Mouse (Mus musculus): ENCODE results near the gene Daglb.

Daglb gene

DNA sequence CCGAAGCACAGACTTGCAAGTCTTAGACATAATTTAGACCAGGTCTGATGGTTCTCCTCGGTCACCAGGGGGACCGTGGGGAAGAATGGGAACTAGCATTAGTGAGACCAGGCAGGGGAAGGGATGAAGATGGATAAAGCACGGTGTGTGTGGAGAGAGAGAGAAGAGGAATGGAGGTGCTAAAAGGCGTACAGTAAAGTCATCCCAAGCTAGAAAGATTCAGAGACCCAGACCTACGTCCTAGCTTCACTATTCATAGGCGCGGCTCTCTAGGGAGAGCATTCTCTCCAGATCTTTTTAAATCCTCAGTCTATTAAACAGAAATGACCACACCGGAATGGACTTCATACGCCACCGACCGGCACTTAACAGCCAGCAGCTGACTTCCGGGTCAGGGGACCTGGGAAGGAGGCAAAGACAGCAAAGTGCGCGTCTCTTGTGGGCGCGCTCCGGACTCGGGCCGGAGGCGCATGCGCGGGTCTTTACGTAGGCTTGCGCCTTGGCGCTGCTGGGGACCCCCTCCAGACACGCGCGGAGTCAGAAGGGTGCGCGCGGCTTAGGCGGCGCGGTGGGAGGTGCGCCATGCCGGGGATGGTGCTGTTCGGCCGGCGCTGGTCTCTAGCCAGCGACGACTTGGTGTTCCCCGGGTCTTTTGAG lies at the start of gene Daglb:
Gene Daglb, plus strand, starts transcription at position 485 of the 657 bp plus-strand sequence.
- CTCF ChIA-PET = no interaction called here

DNA sequence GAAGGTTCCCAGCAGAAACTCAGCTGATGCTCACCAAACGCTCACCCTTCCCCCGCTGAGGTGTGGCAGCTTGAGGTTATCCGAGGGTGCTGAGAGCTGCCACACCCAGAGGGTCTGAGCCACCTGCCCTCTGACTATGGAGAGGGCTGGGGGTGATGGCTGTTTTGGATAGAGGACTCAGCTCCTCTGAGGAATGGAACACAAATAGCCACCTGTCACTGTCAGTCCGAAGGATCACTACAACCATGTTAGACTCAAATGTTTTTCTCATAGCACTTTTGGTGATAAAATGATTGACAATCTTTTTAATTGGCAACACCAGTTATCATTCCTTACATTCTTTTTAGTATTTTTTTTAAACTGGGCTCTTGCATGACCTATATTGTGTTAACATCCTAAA lies 42.9 kb upstream of the Daglb start:
- CTCF ChIA-PET = no interaction called here

DNA sequence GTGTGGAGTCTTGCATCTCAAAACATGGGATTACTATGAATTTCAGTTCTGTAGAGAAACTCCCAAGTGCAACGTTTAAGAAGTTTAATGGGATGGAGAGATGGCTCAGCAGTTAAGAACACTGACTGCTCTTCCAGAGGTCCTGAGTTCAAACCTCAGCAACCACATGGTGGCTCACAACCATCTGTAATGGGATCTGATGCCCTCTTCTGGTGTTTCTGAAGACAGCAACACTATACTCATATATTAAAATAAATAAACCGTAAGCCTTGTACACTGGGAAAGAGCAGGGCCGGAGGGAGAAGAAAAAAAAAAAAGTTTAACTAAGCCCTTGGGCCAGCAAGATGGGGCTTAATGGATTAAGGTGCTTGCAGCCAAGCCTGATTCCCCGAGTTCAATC lies 41.4 kb upstream of the Daglb start:
- CTCF ChIA-PET = no interaction called here

DNA sequence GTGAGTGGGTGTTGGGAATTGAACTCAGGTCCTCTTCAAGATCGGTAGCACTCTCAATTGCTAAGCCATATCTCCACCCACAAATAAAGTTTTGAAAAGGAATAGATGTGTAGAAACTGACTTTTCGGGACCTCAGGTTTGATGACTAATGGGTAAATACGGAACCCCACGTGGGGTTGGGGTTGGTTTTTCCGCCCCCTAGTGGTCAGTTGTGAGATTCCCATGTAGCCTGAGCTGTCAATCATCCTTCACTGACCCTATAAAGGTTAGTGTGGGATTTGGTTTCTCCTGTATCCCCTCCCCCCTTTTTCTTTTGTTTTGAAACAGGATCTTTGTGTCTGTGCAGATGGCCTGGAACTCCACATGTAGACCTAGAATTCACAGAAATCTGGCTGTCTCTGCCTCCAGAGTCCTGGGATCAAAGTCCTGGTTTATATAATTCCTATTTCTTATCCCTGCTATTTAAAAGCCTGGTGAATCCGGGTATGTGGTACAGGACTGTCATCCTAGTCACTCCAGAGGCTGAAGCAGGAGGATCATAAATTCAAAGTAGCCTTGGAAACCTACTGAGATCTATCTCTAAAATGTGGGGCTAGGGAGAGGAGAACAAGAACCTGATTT lies 40.4 kb upstream of the Daglb start:
- CTCF ChIA-PET = interaction anchor here (0.6 kb wide), 1 partner anchor 552 kb away, joined by 3 read pairs; no protein-coding TSS in a partner anchor

DNA sequence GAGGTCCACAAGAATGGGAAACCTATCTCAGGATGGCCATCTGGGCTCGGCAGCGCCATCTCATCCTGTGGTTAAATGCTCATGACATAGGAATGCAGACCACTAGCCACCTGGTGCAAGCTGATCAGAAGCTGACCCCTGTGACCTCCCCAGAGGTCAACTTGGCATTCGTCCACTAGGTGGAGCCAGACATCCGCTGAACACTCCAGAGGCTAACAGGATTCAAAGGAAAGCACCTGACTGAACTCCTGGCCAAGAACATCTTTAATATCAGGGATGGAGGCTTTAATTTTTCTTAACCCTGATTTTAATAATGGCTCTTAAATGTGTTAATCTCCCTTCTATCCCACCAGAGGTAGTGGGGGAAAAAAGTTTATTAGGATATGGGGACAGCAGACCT lies 30.0 kb upstream of the Daglb start:
- CTCF ChIA-PET = no interaction called here

DNA sequence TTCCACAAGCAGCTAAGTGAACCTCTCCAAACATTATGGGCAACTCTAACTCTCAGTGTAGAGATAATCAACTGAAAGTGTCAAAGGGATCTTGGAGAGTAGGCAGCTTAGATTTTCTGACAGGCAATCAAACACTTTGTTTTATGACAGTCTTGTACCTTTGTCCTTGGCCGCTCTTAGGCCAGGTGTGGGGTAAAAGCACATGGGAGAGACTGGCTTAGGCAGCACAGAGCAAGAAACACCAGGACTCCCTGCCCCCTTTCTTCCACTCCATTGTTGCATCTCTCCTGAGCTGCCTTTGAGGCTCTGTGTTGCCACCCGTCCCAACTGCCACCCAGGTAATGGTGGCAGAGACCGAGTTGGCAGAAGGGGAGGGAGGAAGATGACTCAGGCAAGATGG lies 23.1 kb upstream of the Daglb start:
- CTCF ChIA-PET = interaction anchor here (0.6 kb wide), 1 partner anchor 21 kb away, joined by 3 read pairs; no protein-coding TSS in a partner anchor

DNA sequence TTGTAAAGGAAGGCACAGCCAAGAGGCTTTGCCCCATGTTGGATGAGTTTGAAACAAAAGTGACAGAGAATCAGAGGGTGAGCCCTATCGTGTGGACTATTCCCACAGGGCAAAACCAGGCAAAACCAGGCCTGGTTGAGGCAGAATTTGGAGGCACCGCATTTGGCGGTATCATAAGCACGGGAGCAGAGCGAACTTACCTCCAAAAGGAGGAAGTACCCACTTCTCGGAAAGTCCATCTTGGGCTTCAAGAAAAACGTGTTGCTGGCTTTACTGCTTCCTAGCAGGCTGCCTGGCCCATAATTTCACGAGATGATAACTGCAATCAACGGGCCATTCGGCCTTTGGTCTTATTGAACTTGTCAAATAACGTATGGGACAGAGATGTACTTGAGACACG lies 22.6 kb upstream of the Daglb start:
- CTCF ChIA-PET = no interaction called here

DNA sequence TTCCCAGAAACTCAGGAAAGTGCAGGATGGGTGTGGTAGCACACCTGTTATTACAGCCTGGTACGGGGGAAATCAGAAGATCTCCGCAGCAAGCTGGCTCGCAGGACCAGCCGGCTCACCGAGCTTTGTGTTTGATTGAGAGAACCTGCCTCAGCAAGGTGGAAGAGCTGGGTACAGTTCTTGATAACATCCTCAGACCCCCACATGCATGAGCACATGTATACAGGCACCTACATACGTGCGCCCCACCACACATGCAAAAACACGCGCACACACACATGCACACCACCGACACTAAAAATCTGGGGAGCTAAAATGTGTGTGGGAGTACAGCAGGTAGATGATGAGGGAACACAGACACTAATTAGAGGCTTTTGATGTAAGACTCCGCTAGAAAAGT lies 713 bp upstream of the Daglb start:
- CTCF ChIA-PET = interaction anchor here (0.6 kb wide), 1 partner anchor 637 kb away, joined by 3 read pairs; no protein-coding TSS in a partner anchor

DNA sequence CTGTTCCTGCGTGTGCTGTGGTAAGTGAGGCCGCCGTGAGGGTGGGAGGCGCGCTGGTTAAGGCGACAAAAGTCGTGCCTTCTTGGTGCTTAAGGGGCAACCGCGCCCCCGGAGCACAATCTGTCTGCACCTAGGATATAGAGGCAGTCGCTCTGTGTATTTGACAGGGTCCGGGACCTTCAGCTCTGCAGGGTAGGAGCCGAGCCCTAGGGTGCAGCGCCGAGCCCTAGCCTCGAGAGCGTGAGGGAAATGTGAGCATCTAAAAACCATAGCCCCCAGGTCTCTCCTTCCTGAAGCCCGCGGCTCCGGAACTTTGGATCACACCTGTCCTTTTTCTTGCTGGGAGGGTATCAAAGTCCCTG lies 354 bp downstream of the Daglb start:
- CTCF ChIA-PET = no interaction called here

DNA sequence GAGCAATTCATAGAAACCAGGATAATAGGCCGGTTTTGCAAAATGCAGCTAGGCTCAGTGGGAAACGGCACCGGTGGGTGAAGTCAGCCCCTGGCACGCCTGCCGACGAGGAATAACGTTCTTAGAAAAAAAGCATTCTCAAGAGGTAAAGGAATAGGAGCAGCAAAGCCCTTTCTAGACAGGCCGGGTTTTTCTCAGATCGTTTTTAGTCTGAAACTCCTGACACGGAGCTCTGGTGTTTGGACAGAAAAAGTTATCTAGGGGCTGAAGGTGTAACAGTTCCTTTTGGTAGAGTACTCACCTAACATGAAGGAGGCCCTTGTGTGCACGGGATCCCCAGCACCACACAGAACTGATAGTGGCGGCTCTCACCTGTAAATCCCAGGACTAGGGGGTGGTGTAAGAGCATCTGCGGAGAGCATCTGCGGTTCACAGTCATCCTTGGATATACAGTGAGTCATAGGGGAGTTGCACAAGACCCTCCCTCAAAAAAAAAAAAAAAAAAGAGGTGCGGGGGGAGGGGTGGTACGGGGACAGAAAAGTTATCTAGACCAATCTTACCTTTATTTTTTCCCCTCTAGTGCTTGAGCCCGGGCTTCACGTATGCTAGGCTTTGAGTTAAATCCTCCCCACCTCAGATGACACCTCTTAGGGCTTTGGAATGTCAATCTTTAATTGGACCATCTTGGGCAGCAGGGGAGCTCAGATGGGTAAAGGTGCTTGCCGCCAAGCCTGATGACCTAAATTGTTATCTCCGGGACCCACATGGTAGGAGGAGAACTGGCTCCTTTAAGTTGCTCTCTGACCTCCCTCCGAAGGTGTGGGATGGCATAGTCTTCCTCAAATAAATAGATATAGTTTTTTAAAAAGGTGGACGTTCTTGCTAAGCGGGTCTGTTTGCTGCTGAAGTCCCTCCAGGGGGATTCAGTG lies 1.0 kb downstream of the Daglb start:
- CTCF ChIA-PET = no interaction called here

DNA sequence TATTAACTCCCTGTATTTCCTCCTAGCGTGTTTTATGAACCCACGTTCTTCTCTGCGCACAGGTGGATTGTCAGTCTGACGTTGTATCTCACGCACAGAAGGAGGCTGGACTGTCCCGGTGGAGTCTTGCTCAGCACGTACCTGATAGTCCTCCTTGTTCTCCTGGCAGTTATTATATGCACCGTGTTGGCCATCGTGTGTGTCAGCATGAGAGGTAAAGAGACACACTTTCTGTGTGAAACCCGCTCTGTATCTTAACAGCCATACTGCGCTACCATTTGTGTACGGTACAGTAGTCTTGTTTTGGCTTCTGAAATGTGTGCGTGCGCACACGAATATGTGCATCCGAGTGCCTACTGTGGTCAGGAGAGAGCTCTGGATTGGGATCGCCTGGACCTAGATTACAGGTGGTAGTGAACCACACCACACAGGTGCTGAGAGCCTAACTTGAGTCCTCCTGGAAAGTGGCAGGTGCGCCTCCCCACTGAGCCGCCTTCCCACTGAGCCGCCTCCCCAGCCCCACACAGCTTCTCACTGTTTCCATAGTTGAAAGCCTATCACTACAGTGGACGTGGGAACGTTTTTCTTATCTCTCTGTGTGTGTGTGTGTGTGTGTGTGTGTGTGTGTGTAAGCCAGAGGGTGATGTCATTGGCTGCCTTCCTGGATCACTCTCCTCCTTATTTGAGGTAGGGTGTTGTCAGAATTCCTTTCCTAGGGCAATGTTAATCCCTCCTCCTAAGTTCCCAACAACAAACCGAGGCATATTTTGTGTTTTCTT lies 2.7 kb downstream of the Daglb start:
- CTCF ChIA-PET = no interaction called here

DNA sequence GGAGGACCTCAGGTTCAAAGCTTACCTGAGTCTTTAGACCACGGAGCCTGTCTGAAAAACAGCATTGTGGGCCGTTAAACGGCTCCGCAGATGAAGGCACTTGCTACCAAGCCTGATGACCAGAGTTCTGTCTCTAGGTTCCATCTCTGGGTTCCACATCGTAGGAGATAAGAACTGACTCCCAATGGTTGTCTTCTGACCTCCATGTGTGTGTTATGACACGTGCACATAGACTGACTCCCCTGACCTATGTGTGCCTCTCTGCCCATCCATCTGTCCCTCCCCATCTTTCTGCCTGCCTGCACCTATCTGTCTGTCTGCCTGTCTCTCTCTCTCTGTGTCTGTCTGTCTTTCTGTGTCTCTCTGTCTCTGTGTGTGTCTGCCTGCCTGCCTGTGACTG lies 3.5 kb downstream of the Daglb start:
- CTCF ChIA-PET = no interaction called here

DNA sequence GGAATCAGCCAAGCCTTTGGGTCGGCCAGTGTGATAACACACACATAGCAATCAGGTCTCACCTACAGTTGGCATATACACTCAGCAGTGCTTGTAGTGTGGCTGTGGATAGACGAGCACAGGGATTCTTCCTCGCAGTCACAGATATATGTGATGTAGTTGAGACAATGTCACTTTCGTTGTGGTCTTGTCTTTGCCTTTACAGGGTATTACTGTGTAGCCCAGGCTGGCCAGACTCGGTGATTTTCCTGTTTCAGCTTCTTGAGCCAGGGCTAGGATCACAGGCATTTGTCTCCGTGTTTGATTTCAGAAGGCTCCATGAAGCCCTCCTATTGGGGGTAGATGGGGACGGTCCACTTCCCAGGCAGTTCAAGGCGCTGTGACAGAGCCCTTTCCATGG lies 5.2 kb downstream of the Daglb start:
- CTCF ChIA-PET = no interaction called here

DNA sequence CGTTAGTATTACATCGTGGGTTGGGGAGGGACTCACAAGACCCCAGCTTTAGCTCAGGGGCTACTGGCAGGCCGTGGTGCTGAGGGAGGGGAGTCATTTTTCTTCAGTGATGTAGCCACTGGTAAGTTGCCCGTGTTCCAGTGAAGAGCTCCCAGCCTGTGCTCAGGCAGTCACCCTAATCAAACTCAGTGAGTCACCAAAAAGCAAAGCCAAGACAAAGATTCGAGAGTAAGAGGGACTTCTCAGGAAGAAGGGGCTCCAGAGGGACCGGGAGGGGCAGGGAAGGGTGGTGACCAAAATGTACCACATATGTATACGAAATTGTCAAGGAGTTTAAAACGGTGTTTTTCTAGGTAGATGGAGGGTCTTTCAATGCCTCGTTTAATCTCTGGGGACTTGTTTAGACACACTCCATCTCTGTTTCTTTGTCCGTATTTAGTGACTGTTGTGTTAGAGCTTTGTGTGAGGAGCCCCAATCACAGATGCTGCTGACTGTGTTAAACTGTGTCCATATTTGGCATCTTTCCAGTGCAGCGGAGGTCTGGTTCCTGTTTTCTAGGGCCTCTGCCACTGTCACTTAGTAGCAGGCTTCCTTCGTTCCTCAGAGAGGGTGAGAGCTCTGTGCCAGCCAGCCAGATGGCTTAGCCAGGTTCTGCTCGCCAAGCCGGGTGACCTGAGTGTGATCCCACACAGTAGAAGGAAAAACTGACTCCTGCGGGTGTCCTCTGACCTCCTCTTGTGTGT lies 6.2 kb downstream of the Daglb start:
- CTCF ChIA-PET = no interaction called here

DNA sequence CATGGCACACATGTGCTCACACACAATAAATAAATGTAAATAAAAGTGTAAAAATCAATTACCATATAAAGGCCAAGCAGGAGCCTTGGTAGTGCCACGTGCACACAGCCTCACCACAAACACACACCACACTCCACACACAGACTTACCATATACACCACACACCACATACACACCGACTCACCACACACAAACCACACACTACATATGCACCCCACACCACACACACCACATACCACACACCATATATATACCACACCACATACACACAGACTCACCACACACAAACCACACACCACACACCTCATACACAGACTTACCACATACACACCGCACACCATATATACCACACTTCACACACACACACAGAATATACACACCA lies 6.8 kb downstream of the Daglb start:
- CTCF ChIA-PET = no interaction called here

DNA sequence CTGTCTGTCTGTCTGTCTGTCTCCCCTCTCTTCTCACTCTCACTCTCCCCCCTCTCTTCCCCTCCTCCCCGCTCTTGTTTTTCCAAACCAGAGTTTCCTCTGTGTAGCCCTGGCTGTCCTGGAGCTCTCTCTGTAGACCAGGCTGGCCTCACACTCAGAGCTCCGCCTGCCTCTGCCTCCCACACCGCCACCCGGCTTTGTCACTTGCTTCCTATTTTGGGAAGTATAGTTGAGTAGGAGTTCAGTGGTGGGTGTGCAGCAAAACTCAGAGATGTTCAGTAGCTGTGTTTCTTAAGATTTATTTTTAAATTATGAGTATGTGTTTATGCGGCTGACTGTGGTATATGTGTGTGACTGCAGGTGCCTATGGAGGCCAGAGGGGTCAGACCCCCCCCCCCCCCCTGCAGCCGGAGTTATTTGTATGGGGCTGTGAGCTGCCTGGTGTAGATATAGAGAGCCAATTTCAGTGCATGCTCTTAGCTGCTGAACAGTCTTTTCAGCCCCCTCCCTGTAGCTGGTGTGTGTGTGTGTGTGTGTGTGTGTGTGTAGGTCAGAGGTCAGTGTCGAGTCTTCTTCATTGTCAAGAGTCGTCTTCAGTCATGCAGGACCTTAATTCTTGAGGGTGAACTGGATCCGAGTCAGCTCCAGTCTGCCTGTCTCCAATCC lies 7.7 kb downstream of the Daglb start:
- CTCF ChIA-PET = interaction anchor here (0.6 kb wide), 1 partner anchor 153 kb away, joined by 3 read pairs; no protein-coding TSS in a partner anchor

DNA sequence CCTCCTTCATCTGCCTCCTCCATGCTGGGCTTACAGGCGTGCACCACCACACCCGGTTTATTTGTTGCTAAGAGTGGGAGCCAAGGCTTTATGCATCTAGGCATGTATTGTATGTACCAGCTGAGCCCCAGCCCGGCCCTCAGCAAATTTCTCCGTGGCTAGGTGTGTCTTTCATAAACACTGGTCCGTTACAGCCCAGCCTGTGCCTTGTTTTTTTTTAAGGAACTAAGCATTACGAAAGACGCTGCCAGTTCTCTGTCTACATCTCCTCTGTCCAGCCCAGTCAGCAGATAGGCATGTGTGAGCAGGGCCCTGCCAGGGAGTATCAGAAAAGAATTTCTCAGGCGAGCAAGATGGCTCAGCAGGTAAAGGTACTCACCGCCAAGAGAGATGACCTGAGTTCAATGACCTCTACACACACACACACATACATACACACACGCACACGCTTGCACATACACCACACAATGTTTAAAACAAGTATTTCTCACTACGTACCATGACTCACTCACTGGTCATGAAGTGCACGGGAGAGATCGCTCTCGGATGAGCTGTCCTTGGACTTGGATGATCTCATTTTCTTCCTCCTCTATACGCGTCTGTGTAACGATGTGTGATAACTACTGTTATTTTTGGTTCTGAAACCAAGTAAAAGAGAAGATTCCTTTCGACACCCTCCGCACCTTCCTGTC lies 10.9 kb downstream of the Daglb start:
- CTCF ChIA-PET = no interaction called here

DNA sequence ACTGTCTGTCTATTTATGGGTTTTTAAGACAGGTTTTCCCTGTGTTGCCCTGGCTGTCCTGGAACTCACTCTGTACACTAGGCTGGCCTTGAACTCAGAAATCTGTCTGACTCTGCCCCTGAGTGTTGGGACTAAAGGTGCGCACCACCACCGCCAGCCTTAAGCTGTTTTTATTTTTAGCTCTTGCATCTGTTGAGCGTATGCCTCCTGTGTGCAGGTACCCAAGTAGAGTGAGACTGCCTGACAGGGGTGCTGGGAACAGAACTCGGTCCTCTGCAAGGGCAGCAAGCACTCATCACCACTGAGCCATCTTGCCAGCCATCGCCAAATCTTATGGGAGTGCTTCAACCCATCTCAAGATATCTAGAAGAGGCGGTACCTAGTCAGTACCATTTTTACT lies 11.6 kb downstream of the Daglb start:
- CTCF ChIA-PET = no interaction called here

DNA sequence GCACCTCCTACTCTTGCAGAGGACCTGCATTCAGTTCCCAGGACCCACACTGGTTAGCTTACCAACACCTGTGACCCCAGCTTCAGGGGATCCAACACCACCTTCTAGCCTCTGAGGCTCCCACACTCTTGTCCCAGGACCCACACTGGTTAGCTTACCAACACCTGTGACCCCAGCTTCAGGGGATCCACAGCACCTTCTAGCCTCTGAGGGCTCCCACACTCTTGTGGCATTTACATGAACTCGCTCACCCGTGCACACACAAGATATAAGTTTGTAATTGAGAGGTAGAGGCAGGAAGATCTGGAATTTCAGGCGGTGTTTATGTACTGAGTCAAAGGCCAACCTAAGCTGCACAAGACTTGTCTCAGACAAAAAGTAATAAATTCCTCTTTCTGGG lies 13.5 kb downstream of the Daglb start:
- CTCF ChIA-PET = no interaction called here

DNA sequence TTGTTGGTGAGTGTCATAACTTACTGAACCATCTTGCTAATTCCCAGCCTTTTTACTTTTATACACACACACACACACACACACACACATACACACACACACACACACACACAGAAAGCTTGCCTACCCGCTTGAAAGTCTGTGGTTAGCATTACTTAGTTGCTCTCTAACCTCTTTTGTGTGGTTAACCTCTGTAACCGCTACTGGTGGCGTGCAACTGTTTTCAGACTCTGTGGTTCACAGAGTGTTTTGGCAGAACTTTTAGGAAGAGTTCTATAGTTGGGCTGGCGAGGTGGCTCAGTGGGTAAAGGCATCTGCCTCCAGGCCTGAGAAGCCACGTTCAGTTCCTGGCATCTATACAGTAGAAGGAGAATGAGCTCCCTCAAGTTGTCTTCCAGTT lies 20.6 kb downstream of the Daglb start:
- CTCF ChIA-PET = no interaction called here
